Mouse (Mus musculus) stomach, postnatal 0 days (tissue): ENCODE measurements at regions not wholly inside any gene's neighbourhood (a gene's known extent, or its start where the extent isn't known, plus 50 kb on each side); places are given as distances from the start of the nearest gene placed in this dataset.

Source experiments
- ATAC-seq: fragments of 200-750 bp; cut with Nextera tagmentation; 2 replicates; pipeline ENCODE4 v1.8.0; 2017; ENCODE audit not compliant: low FRiP score, low TSS enrichment
- DNase-seq: peaks from one replicate; pipeline ENCODE4 v3.0.0-alpha.2; 2016; ENCODE audit warnings: low spot score
- H3K27ac ChIP-seq: fragments of 300-500 bp; sonication (generic); replicated peaks from 2 replicates; pipeline ENCODE4 v1.5.1; 2014; ENCODE audit warnings: mild to moderate bottlenecking, control low read depth
- H3K27me3 ChIP-seq: fragments of 300-500 bp; sonication (generic); 2 replicates; pipeline ENCODE4 v1.6.1; 2014; ENCODE audit warnings: low read length; ENCODE audit not compliant: control insufficient read depth, insufficient read depth
- H3K36me3 ChIP-seq: fragments of 300-500 bp; sonication (generic); 2 replicates; pipeline ENCODE4 v1.6.1; 2014; ENCODE audit warnings: low read length, mixed read lengths; ENCODE audit not compliant: control insufficient read depth, insufficient read depth
- H3K4me1 ChIP-seq: fragments of 300-500 bp; sonication (generic); replicated peaks from 2 replicates; pipeline ENCODE4 v1.6.1; 2014; ENCODE audit warnings: antibody characterized with exemption; ENCODE audit not compliant: control insufficient read depth, insufficient read depth
- H3K4me2 ChIP-seq: fragments of 300-500 bp; sonication (generic); replicated peaks from 2 replicates; pipeline ENCODE4 v1.6.1; 2014; ENCODE audit warnings: low read depth, mild to moderate bottlenecking, control low read depth, moderate library complexity
- H3K4me3 ChIP-seq: fragments of 300-500 bp; sonication (generic); 2 replicates; pipeline ENCODE4 v1.5.1; 2014; ENCODE audit warnings: low read depth, low read length, control low read depth
- H3K9ac ChIP-seq: fragments of 300-500 bp; sonication (generic); 2 replicates; pipeline ENCODE4 v1.6.1; 2014; ENCODE audit warnings: mild to moderate bottlenecking, low read length, control low read depth, mixed read lengths
- H3K9me3 ChIP-seq: fragments of 300-500 bp; sonication (generic); 2 replicates; pipeline ENCODE4 v1.6.1; 2016; ENCODE audit warnings: low read length; ENCODE audit not compliant: control insufficient read depth
- CTCF ChIP-seq: IDR thresholded peaks from 2 replicates; pipeline ENCODE4 v1.5.1; 2016; ENCODE audit warnings: antibody characterized with exemption, low read depth, mild to moderate bottlenecking, moderate library complexity
- EP300 ChIP-seq: optimal IDR thresholded peaks from 2 replicates; pipeline ENCODE3; 2016; ENCODE audit warnings: antibody characterized with exemption
- WGBS: fragments of 180-500 bp; shearing (Covaris S2); extraction: QIAGEN DNeasy Blood & Tissue Kit; methylation state at CpG from one replicate; pipeline ENCODE4 v1.1.7; 2014; 5-methylcytosine and 5-hydroxymethylcytosine counted together

- H3K27ac ChIP-seq = no peak overlapping the region
- DNase-seq = no peak
- no peak overlapping the region for H3K4me3 ChIP-seq
- no peak overlapping the region for H3K9ac ChIP-seq
- H3K27me3 ChIP-seq = no peaks in the 10 kb centered on the region
- H3K4me1 ChIP-seq = no peaks in the 10 kb centered on the region
- ATAC-seq = no peak
- TF ChIP-seq CTCF (no peak), EP300 (no peak)
- WGBS = 78% methylated on average over 13 of the region's 13 CpGs
- no peaks in the 10 kb centered on the region for H3K36me3 ChIP-seq
- no peak overlapping the region for H3K4me2 ChIP-seq
- no peaks in the 10 kb centered on the region for H3K9me3 ChIP-seq
Observed at GRCm38 (mm10) chr5:118361133-118361852, 116.3 kb downstream of the 2410131K14Rik start.

GRCm38 (mm10) chr5:118361853-118362406, 116.9 kb downstream of the 2410131K14Rik start:
- Histone ChIP-seq H3K27me3 (no peaks in the 10 kb centered on the region), H3K9ac (no peak overlapping the region), H3K4me2 (no peak overlapping the region), H3K9me3 (no peaks in the 10 kb centered on the region), H3K4me1 (no peaks in the 10 kb centered on the region), H3K27ac (no peak overlapping the region), H3K4me3 (no peak overlapping the region), H3K36me3 (no peaks in the 10 kb centered on the region)
- DNase-seq (no peak), ATAC-seq (no peak)
- 76% methylated on average over 8 of the region's 8 CpGs for WGBS
- TF ChIP-seq EP300 (no peak), CTCF (no peak)

GRCm38 (mm10) chr5:118362738-118363137, 117.7 kb downstream of the 2410131K14Rik start:
- H3K4me1 ChIP-seq = no peaks in the 10 kb centered on the region
- ATAC-seq (no peak), DNase-seq (no peak)
- H3K27me3 ChIP-seq = no peaks in the 10 kb centered on the region
- WGBS = 43% methylated on average over 4 of the region's 4 CpGs
- H3K27ac ChIP-seq = no peak overlapping the region
- no peak overlapping the region for H3K4me3 ChIP-seq
- TF ChIP-seq EP300 (no peak), CTCF (no peak)
- H3K9me3 ChIP-seq = no peaks in the 10 kb centered on the region
- no peaks in the 10 kb centered on the region for H3K36me3 ChIP-seq
- no peak overlapping the region for H3K9ac ChIP-seq
- H3K4me2 ChIP-seq = no peak overlapping the region

- no peak for DNase-seq
- no peaks in the 10 kb centered on the region for H3K4me1 ChIP-seq
- no peak overlapping the region for H3K9ac ChIP-seq
- H3K27me3 ChIP-seq = no peaks in the 10 kb centered on the region
- 52% methylated on average over 6 of the region's 6 CpGs for WGBS
- no peak overlapping the region for H3K4me2 ChIP-seq
- no peak overlapping the region for H3K4me3 ChIP-seq
- no peaks in the 10 kb centered on the region for H3K36me3 ChIP-seq
- no peak for ATAC-seq
- no peak for TF ChIP-seq EP300
- TF ChIP-seq CTCF = no peak
- no peaks in the 10 kb centered on the region for H3K9me3 ChIP-seq
- H3K27ac ChIP-seq = no peak overlapping the region
Observed at GRCm38 (mm10) chr5:118363154-118363553, 118.1 kb downstream of the 2410131K14Rik start.

- H3K4me2 ChIP-seq = no peak overlapping the region
- H3K4me3 ChIP-seq = no peak overlapping the region
- H3K27me3 ChIP-seq = no peaks in the 10 kb centered on the region
- DNase-seq = no peak
- TF ChIP-seq CTCF (no peak), EP300 (no peak)
- no peak overlapping the region for H3K27ac ChIP-seq
- H3K36me3 ChIP-seq = no peaks in the 10 kb centered on the region
- 90% methylated on average over 4 of the region's 4 CpGs for WGBS
- ATAC-seq = no peak
- H3K9me3 ChIP-seq = no peaks in the 10 kb centered on the region
- H3K9ac ChIP-seq = no peak overlapping the region
- H3K4me1 ChIP-seq = no peaks in the 10 kb centered on the region
Observed at GRCm38 (mm10) chr5:118364646-118365045, 119.6 kb downstream of the 2410131K14Rik start.

GRCm38 (mm10) chr5:118365196-118365595, 120.2 kb downstream of the 2410131K14Rik start:
- Histone ChIP-seq H3K4me2 (no peak overlapping the region), H3K27ac (no peak overlapping the region), H3K4me3 (no peak overlapping the region), H3K9ac (no peak overlapping the region), H3K9me3 (no peaks in the 10 kb centered on the region), H3K4me1 (no peaks in the 10 kb centered on the region), H3K27me3 (no peaks in the 10 kb centered on the region), H3K36me3 (no peaks in the 10 kb centered on the region)
- 69% methylated on average over 7 of the region's 7 CpGs for WGBS
- DNase-seq (no peak), ATAC-seq (no peak)
- TF ChIP-seq EP300 (no peak), CTCF (no peak)
